Mouse (Mus musculus) embryonic facial prominence, embryonic 14.5 days (tissue): ENCODE data around the gene Fam198a. TPM values are rescaled to one million over a fixed set of nuclear protein-coding genes. Genes with fewer than 3 reads are reported as not detected.

Experiments used
- ATAC-seq: fragments of 200-750 bp; cut with Nextera tagmentation; 2 replicates; pipeline ENCODE4 v1.8.0; 2017; ENCODE audit warnings: low read depth, moderate number of reproducible peaks, moderate TSS enrichment
- DNase-seq: peaks from one replicate; pipeline ENCODE4 v3.0.0-alpha.2; 2015; ENCODE audit warnings: low spot score
- H3K27ac ChIP-seq: fragments of 300-500 bp; sonication (generic); replicated peaks from 2 replicates; pipeline ENCODE4 v1.5.1; 2014; ENCODE audit warnings: low read depth, mild to moderate bottlenecking, low read length, moderate library complexity
- H3K27me3 ChIP-seq: fragments of 300-500 bp; sonication (generic); replicated peaks from 2 replicates; pipeline ENCODE4 v1.6.1; 2014; ENCODE audit warnings: low read length; ENCODE audit not compliant: control insufficient read depth, insufficient read depth
- H3K36me3 ChIP-seq: fragments of 300-500 bp; sonication (generic); 2 replicates; pipeline ENCODE4 v1.6.1; 2014; ENCODE audit warnings: low read length, mixed read lengths; ENCODE audit not compliant: control insufficient read depth, insufficient read depth
- H3K4me1 ChIP-seq: fragments of 300-500 bp; sonication (generic); 2 replicates; pipeline ENCODE4 v1.6.1; 2014; ENCODE audit warnings: antibody characterized with exemption, low read length; ENCODE audit not compliant: control insufficient read depth, insufficient read depth
- H3K4me2 ChIP-seq: fragments of 300-500 bp; sonication (generic); 2 replicates; pipeline ENCODE4 v1.6.1; 2014; ENCODE audit warnings: low read depth, mild to moderate bottlenecking, low read length, moderate library complexity, mixed read lengths
- H3K4me3 ChIP-seq: fragments of 300-500 bp; sonication (generic); 2 replicates; pipeline ENCODE4 v1.5.1; 2014; ENCODE audit warnings: low read depth, mild to moderate bottlenecking, low read length
- H3K9ac ChIP-seq: fragments of 300-500 bp; sonication (generic); 2 replicates; pipeline ENCODE4 v1.6.1; 2014; ENCODE audit warnings: low read depth, mild to moderate bottlenecking, low read length, moderate library complexity, mixed read lengths
- H3K9me3 ChIP-seq: fragments of 300-500 bp; sonication (generic); 2 replicates; pipeline ENCODE4 v1.6.1; 2016; ENCODE audit warnings: low read length; ENCODE audit not compliant: control insufficient read depth
- WGBS: fragments of 180-500 bp; shearing (Covaris S2); extraction: QIAGEN DNeasy Blood & Tissue Kit; methylation state at CpG from one replicate; pipeline ENCODE4 v1.1.7; 2014; 5-methylcytosine and 5-hydroxymethylcytosine counted together
- polyA plus RNA-seq: library from polyadenylated mRNA; unstranded; fragments of >200 nt; fragmentation: Nextera tagmentation; extraction: Ambion mirVana; gene quantifications from 2 replicates; pipeline ENCODE4 v1.2.1, GENCODE M21; 2014

Gene Fam198a
- polyA plus RNA-seq, 1 experiment from 2014 or later = 4.9 TPM

GRCm38 (mm10) chr9:121937451-121937864, 13.3 kb upstream of the Fam198a start:
- H3K4me2 ChIP-seq = peak overlapping the region; percentile 50
- no peaks in the 10 kb centered on the region for H3K4me1 ChIP-seq
- H3K4me3 ChIP-seq = peak overlapping the region; percentile 44
- no peaks in the 10 kb centered on the region for H3K27me3 ChIP-seq
- H3K36me3 ChIP-seq = no peaks in the 10 kb centered on the region
- ATAC-seq (peak; percentile 26; the same call in 1 of the 2 replicates), DNase-seq (no peak)
- H3K27ac ChIP-seq = no peak overlapping the region; the same call in 1 of the 2 replicates
- no peaks in the 10 kb centered on the region for H3K9me3 ChIP-seq
- peak overlapping the region; percentile 67; the same call in 1 of the 2 replicates for H3K9ac ChIP-seq
- 58% methylated on average over 6 of the region's 6 CpGs for WGBS

- Histone ChIP-seq H3K4me3 (peak overlapping the region; percentile 44), H3K9ac (peak overlapping the region; percentile 67), H3K27ac (no peak overlapping the region; the same call in 1 of the 2 replicates), H3K9me3 (no peaks in the 10 kb centered on the region), H3K27me3 (no peaks in the 10 kb centered on the region), H3K4me1 (no peaks in the 10 kb centered on the region), H3K4me2 (peak overlapping the region; percentile 50), H3K36me3 (no peaks in the 10 kb centered on the region; the same call in 1 of the 2 replicates)
- peak; percentile 81 for ATAC-seq
- peak; percentile 75 for DNase-seq
- 47% methylated on average over 20 of the region's 21 CpGs for WGBS
Observed at GRCm38 (mm10) chr9:121937944-121938355, 12.8 kb upstream of the Fam198a start.

DNA sequence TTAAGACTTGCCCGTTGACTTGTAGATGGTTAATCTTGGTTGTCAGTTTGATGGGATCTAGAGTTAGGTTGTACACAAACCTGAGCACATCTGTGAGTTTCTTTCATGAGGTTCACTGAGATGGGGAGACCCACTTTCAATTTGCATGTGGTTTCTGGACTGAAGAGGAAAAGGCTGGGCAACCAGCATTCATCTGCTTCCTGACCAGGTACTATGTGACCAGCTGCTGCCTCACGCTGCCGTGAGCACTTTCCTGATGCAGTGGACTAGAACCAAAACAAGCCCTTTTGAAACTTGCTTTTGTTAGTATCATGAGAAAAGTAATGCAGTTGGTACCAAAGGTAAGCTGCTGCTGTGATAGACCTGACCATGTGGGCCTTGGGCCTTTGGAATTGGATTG, 7.8 kb upstream of the Fam198a start:
- Histone ChIP-seq H3K4me1 (no peaks in the 10 kb centered on the region), H3K36me3 (no peaks in the 10 kb centered on the region; the same call in 1 of the 2 replicates), H3K4me3 (no peak overlapping the region), H3K9me3 (no peaks in the 10 kb centered on the region), H3K27me3 (no peaks in the 10 kb centered on the region), H3K9ac (no peak overlapping the region), H3K4me2 (no peak overlapping the region), H3K27ac (no peak overlapping the region)
- WGBS = 78% methylated on average over 3 of the region's 3 CpGs
- no peak for DNase-seq
- ATAC-seq = no peak

DNA sequence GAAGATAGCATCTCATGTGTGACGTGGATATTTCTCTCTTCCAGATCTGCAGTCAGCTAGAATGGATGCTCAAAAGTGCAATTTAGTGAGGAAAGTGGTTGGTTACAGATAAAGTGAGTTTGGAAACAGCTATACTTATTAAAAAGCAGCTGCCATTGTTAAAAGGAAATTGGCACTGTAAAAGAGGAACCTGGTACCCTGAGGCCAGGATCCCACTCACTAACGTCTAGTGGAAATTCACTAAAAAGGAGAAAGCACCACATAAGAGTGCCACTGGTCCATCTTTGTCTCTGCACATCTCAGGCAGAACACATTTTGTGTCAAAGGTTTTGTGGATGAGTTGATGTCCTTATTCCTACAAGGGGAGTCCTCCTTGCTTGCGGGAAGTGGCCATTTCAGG, 7.2 kb upstream of the Fam198a start:
- DNase-seq (no peak), ATAC-seq (no peak)
- Histone ChIP-seq H3K9me3 (no peaks in the 10 kb centered on the region), H3K4me3 (no peak overlapping the region), H3K27me3 (no peaks in the 10 kb centered on the region), H3K4me2 (no peak overlapping the region), H3K27ac (no peak overlapping the region), H3K4me1 (no peaks in the 10 kb centered on the region), H3K36me3 (no peaks in the 10 kb centered on the region; the same call in 1 of the 2 replicates), H3K9ac (no peak overlapping the region)
- 81% methylated on average over 3 of the region's 3 CpGs for WGBS

DNA sequence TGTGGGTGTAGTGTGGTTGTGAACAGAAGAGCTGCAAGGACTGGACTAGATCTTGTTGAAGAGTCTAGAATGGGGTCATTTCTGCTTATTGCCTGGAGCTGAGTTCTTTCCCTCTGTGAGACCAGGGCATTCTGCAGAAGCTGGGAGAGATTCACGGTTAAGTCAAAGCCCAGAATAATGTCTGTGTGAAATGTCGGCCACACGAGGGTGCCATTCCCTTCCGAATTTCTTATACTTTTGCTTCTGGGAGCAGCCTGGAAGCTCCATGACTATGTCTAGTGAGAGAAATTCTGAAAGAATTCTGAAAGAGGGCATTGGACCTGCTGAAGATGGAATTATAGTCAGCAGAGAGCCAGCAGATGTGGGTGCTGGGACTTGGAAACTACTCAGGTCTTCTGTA, 3.0 kb upstream of the Fam198a start:
- Histone ChIP-seq H3K27me3 (no peaks in the 10 kb centered on the region), H3K4me3 (no peak overlapping the region), H3K4me1 (peaks cover 13% of the 10 kb centered on the region), H3K4me2 (no peak overlapping the region), H3K27ac (no peak overlapping the region), H3K9ac (no peak overlapping the region), H3K9me3 (no peaks in the 10 kb centered on the region), H3K36me3 (no peaks in the 10 kb centered on the region; the same call in 1 of the 2 replicates)
- ATAC-seq = no peak
- peak; percentile 75 for DNase-seq
- WGBS = 6% methylated on average over 4 of the region's 4 CpGs

GRCm38 (mm10) chr9:121948431-121948830, 2.4 kb upstream of the Fam198a start:
- H3K4me2 ChIP-seq = no peak overlapping the region
- H3K4me1 ChIP-seq = peaks cover 13% of the 10 kb centered on the region
- no peak overlapping the region for H3K9ac ChIP-seq
- 74% methylated on average over 4 of the region's 4 CpGs for WGBS
- H3K9me3 ChIP-seq = no peaks in the 10 kb centered on the region
- H3K27me3 ChIP-seq = no peaks in the 10 kb centered on the region
- H3K27ac ChIP-seq = no peak overlapping the region
- ATAC-seq (no peak), DNase-seq (no peak)
- no peak overlapping the region for H3K4me3 ChIP-seq
- no peaks in the 10 kb centered on the region for H3K36me3 ChIP-seq

DNA sequence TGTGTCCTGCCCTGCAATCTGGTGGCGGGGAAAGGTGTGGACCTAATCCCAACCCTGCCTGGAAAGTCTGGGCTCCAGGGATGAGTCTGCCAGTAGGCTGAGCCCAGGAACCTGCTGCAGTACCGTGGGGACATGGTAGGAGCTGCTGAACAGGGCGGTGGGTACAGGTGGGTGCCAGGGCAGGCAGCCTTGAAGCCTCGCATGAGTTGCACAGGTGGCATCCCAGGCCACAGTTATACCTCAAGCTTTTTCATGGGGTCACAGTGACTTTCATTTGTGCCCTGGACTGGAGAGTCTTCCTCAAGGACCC, 281 bp downstream of the Fam198a start:
- Histone ChIP-seq H3K9ac (peak overlapping the region; percentile 59), H3K4me3 (peak overlapping the region; percentile 36), H3K27ac (peak overlapping the region; percentile 81), H3K4me2 (peak overlapping the region; percentile 55), H3K36me3 (no peaks in the 10 kb centered on the region), H3K4me1 (peaks cover 20% of the 10 kb centered on the region), H3K9me3 (no peaks in the 10 kb centered on the region), H3K27me3 (no peaks in the 10 kb centered on the region)
- WGBS = 29% methylated on average over 4 of the region's 4 CpGs
- ATAC-seq = peak; percentile 48
- no peak for DNase-seq

- Histone ChIP-seq H3K4me3 (no peak overlapping the region), H3K36me3 (no peaks in the 10 kb centered on the region), H3K4me2 (peak overlapping the region; percentile 18; the same call in 1 of the 2 replicates), H3K27ac (0 out of 2 replicates have a peak overlapping the region, but pooled peaks have one; percentile 59), H3K27me3 (no peaks in the 10 kb centered on the region), H3K9me3 (no peaks in the 10 kb centered on the region), H3K4me1 (peaks cover 20% of the 10 kb centered on the region), H3K9ac (no peak overlapping the region)
- ATAC-seq (no peak), DNase-seq (peak; percentile 32)
- WGBS = 82% methylated on average over 6 of the region's 6 CpGs
Observed at GRCm38 (mm10) chr9:121952596-121952995, 1.8 kb downstream of the Fam198a start.

- H3K27ac ChIP-seq = peak overlapping the region; percentile 72
- no peak overlapping the region for H3K4me3 ChIP-seq
- no peaks in the 10 kb centered on the region for H3K9me3 ChIP-seq
- H3K4me2 ChIP-seq = no peak overlapping the region
- 22% methylated on average over 7 of the region's 7 CpGs for WGBS
- H3K9ac ChIP-seq = no peak overlapping the region
- no peaks in the 10 kb centered on the region for H3K27me3 ChIP-seq
- ATAC-seq = peak; percentile 63; the same call in 1 of the 2 replicates
- no peaks in the 10 kb centered on the region for H3K36me3 ChIP-seq
- peak; percentile 45 for DNase-seq
- peaks cover 6% of the 10 kb centered on the region; the same call in 1 of the 2 replicates for H3K4me1 ChIP-seq
Observed at GRCm38 (mm10) chr9:121959966-121960635, 9.3 kb downstream of the Fam198a start.
